Mouse (Mus musculus): ENCODE results near the gene Cars2. TPM values are rescaled to one million over a fixed set of nuclear protein-coding genes. Genes with fewer than 3 reads are reported as not detected.

Cars2 gene
- polyA plus RNA-seq, 1 experiment from 2014 or later = 22.2 TPM

GRCm38 (mm10) chr8:11464707-11464964 is 85.9 kb downstream of the Cars2 start:
- ATAC-seq = no peak; the same call in 1 of the 2 replicates
- H3K4me1 ChIP-seq = peaks cover 27% of the 10 kb centered on the region
- no peak overlapping the region for H3K27ac ChIP-seq
- peaks cover 6% of the 10 kb centered on the region; the same call in 1 of the 2 replicates for H3K9me3 ChIP-seq (replicated peaks)
- 0 out of 2 replicates have a peak, but pooled peaks cover 16% of the 10 kb centered on the region for H3K27me3 ChIP-seq (replicated peaks)
- H3K9ac ChIP-seq = no peak overlapping the region
- H3K4me3 ChIP-seq = no peak overlapping the region
- WGBS (ENCODE audit: insufficient replicate concordance) = 50% methylated on average over 3 of the region's 3 CpGs
- no peaks in the 10 kb centered on the region for H3K36me3 ChIP-seq
- H3K4me2 ChIP-seq = no peak overlapping the region

Other genes starting within 250 kb of the Cars2 start
- 11.8 and 12.0 TPM in 2 replicates for gene Col4a2, start 238.0 kb downstream of the Cars2 start, polyA plus RNA-seq (2016; fragmentation: Nextera tagmentation; extraction: Ambion mirVana)
- gene Col4a1, start 238.0 kb downstream of the Cars2 start, polyA plus RNA-seq (2016; fragmentation: Nextera tagmentation; extraction: Ambion mirVana) = 28.9 and 30.9 TPM in 2 replicates
- gene Rab20, start 72.1 kb downstream of the Cars2 start, polyA plus RNA-seq (2016; fragmentation: Nextera tagmentation; extraction: Ambion mirVana) = 3.8 and 3.9 TPM in 2 replicates
- gene Naxd, start 53.3 kb downstream of the Cars2 start, polyA plus RNA-seq (2016; fragmentation: Nextera tagmentation; extraction: Ambion mirVana) = 44.6 and 52.1 TPM in 2 replicates
- 21.6 and 22.8 TPM in 2 replicates for gene Ing1, start 4.8 kb upstream of the Cars2 start, polyA plus RNA-seq (2016; fragmentation: Nextera tagmentation; extraction: Ambion mirVana)
- gene Ankrd10, start 85.0 kb upstream of the Cars2 start, polyA plus RNA-seq (2016; fragmentation: Nextera tagmentation; extraction: Ambion mirVana) = 47.5 and 48.1 TPM in 2 replicates
- not detected in 2 replicates for gene 1700016D06Rik, start 150.3 kb upstream of the Cars2 start, polyA plus RNA-seq (2016; fragmentation: Nextera tagmentation; extraction: Ambion mirVana)
- 19.1 and 19.5 TPM in 2 replicates for gene Arhgef7, start 176.9 kb upstream of the Cars2 start, polyA plus RNA-seq (2016; fragmentation: Nextera tagmentation; extraction: Ambion mirVana)